Mouse (Mus musculus): ENCODE data around the gene Ascl5. TPM values are rescaled to one million over a fixed set of nuclear protein-coding genes. Genes with fewer than 3 reads are reported as not detected.
A peak's percentile ranks its signal among the peaks of the same experiment; 100 is the strongest.

Ascl5 gene
- not detected in 2 replicates for polyA plus RNA-seq (2016; fragmentation: Nextera tagmentation; extraction: Ambion mirVana)

DNA sequence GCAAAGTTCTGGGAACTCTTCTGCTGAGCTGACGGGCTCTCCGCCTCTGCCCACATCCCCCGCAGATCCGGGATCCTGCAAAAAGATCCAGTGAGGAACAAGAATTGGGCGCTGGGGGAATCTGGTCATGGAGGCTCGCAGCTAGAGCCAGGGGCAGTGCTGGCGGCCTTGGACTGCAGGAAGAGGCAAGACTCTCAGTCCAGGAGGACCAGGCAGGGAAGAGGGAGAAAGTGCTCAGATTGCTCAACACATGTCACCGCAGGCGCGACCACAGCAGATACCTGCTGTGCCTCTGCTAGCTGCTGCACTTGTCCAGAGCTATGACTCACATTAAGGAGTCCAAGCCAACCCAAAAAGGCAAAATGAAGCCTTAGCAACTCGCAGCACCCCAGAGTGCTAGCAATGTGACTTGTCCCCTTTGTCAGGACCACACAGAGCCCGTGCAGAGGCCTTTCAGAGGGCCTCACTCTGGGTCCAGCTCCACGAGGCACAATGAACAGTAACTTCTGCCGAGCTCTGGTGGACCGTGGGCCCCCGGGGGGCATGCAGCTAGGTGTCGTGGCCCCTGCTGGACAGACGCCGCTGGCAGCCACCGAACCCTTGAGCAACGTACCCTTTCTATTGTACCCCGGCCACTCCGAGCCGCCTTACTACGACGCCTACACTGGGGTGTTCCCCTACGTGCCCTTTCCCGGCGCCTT is at the start of gene Ascl5:
TSS of gene Ascl5 (plus strand) at position 493 of the 701 bp plus-strand sequence.
- Histone ChIP-seq H3K9me3 (no peaks in the 10 kb centered on the region), H3K27me3 (peaks cover 67% of the 10 kb centered on the region), H3K4me1 (replicated peaks) (peaks cover 10% of the 10 kb centered on the region; the same call in 1 of the 2 replicates), H3K9ac (replicated peaks) (peak within 1 kb of the TSS; percentile 47; the same call in 1 of the 2 replicates), H3K4me2 (peak within 1 kb of the TSS; percentile 62), H3K36me3 (no peaks in the 10 kb centered on the region), H3K27ac (no peak within 1 kb of the TSS), H3K4me3 (replicated peaks) (peak within 1 kb of the TSS; percentile 38)
- WGBS: 23% methylated on average over 29 of the region's 29 CpGs
- ATAC-seq (ENCODE audit: insufficient number of reproducible peaks, insufficient read depth, low FRiP score, low TSS enrichment, low read depth): 0 out of 2 replicates have a peak, but pooled peaks have one; percentile 4

DNA sequence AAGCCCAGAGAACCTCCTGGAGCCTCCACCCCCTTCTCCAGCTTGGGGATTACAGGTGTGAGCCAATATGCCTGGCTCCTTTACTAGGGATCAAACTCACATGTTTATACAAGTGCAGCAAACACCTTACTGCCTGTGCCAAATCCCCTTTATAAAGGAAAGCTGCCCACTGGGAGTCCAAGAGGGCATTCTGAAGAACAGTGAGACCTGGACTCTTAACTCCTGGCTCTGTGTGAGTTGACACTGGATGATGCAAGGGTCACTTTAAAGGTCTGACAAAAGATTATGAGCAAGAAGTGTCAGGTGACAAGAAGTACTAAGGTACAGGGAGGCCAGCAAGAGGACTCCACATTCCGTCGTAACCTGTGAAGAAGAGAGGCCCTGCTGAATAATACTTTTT is 49.2 kb upstream of the Ascl5 start:
- Histone ChIP-seq H3K9me3 (no peaks in the 10 kb centered on the region), H3K36me3 (no peaks in the 10 kb centered on the region), H3K4me1 (replicated peaks) (no peaks in the 10 kb centered on the region), H3K27ac (no peak overlapping the region), H3K4me2 (no peak overlapping the region), H3K4me3 (replicated peaks) (no peak overlapping the region), H3K27me3 (peaks cover 7% of the 10 kb centered on the region), H3K9ac (replicated peaks) (no peak overlapping the region)
- WGBS: 81% methylated on average over 2 of the region's 2 CpGs
- no peak for ATAC-seq (ENCODE audit: insufficient number of reproducible peaks, insufficient read depth, low FRiP score, low TSS enrichment, low read depth)

DNA sequence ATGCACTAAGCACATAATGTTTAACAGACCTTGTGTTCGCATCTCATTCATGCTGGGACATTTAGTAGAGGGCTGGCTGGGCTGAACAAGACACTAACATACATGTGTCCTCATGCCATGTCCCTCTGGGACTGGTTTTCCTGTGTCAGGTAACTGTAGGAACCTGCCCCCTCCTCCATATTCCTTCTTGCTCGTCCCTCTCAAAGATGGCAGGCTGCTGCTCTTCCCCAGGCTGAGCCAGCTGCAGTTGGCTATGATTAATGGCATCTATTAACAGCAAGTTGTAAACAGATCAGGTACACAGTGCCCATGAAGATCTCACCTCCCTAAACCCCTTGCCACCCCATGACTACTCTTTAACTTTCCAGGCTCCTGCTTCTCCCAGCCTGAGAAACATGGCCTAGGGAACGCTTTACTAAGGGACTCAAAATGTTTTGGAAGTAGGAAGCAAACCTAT is 44.3 kb upstream of the Ascl5 start, which contains the start of gene Igfn1:
TSS of gene Igfn1 (minus strand) at position 51 of the 457 bp plus-strand sequence.
- H3K9ac ChIP-seq (replicated peaks): 0 out of 2 replicates have a peak within 1 kb of the TSS, but pooled peaks have one; percentile 40
- no peak within 1 kb of the TSS for H3K27ac ChIP-seq
- H3K4me2 ChIP-seq: peak within 1 kb of the TSS; percentile 71
- H3K4me1 ChIP-seq (replicated peaks): peaks cover 10% of the 10 kb centered on the region; the same call in 1 of the 2 replicates
- no peak for ATAC-seq (ENCODE audit: insufficient number of reproducible peaks, insufficient read depth, low FRiP score, low TSS enrichment, low read depth)
- peaks cover 24% of the 10 kb centered on the region for H3K27me3 ChIP-seq
- no peaks in the 10 kb centered on the region for H3K36me3 ChIP-seq
- WGBS: 65% methylated on average over 3 of the region's 3 CpGs
- no peaks in the 10 kb centered on the region for H3K9me3 ChIP-seq
- peak within 1 kb of the TSS; percentile 43; the same call in 1 of the 2 replicates for H3K4me3 ChIP-seq (replicated peaks)

DNA sequence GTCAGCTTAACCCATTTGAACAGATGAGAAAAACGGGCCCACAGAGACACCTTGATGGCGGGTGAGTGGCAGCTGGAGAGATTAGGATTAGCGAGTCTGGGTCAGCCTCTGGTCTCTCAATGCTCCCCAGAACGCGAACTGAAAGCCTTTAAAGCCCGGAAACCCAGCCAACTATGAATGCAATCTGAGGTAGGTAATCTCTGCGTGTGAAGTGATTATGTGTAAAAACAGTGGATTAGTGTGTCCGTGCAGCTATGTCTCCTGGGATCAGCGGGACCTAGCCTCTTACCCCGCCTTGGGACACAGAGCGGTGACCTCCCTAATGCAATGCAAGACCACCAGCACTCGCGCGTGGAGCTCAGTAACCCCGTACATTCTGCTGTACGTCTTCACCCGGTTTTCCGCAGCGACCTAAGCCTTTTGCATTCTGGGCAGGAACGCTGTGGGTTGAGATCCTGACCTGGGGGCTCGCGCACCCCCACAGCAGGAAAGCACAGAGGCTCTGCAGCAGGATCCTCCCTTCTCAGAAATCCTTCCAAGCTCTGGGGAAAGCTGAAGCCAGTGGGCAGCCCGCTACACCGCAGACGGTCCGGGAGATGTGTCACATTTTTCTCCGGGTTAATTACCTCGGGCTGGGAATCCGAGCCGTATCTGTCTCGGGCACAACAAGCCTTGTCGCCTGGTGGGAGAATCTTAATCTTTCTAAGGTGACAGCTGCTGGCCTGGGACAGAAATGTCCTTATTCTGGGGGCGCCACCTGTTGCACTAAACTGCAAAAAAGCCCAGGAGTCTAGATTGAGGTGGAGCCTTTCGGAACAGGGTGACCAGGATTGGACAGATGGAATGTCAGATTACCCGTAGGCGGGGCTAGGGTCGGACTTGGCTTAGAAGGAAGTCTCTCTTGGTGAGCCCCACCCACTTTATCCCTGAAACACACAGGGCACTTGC is 43.1 kb upstream of the Ascl5 start, which contains the start of gene Tmem9:
TSS of gene Tmem9 (plus strand) at position 940 of the 948 bp plus-strand sequence.
- no peaks in the 10 kb centered on the region for H3K9me3 ChIP-seq
- no peak within 1 kb of the TSS for H3K27ac ChIP-seq
- H3K27me3 ChIP-seq: peaks cover 24% of the 10 kb centered on the region
- ATAC-seq (ENCODE audit: insufficient number of reproducible peaks, insufficient read depth, low FRiP score, low TSS enrichment, low read depth): peak; percentile 87
- 4% methylated on average over 37 of the region's 37 CpGs for WGBS
- peaks cover 10% of the 10 kb centered on the region; the same call in 1 of the 2 replicates for H3K4me1 ChIP-seq (replicated peaks)
- H3K36me3 ChIP-seq: no peaks in the 10 kb centered on the region
- H3K4me2 ChIP-seq: peak within 1 kb of the TSS; percentile 71
- peak within 1 kb of the TSS; percentile 40 for H3K9ac ChIP-seq (replicated peaks)
- H3K4me3 ChIP-seq (replicated peaks): peak within 1 kb of the TSS; percentile 43

DNA sequence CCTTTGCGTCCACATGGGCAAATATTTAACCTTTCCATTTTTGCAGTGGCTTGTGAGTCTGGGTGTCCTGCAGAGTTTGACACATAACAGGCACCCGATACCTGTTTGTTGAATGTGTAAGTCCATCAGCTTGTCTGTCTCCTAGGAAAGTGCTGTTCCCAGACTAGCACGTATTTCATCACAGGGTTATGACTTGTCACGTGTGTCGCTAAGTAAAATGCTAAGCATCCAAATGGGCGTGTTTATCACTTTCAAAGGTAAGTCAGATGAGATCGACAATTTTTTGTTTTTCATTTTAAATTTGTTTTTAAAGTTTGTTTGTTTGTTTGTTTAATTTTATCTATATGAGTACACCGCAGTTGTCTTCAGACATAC is 42.5 kb upstream of the Ascl5 start:
- Histone ChIP-seq H3K4me3 (replicated peaks) (peak overlapping the region; percentile 43), H3K27me3 (peaks cover 24% of the 10 kb centered on the region), H3K9ac (replicated peaks) (no peak overlapping the region), H3K9me3 (no peaks in the 10 kb centered on the region), H3K4me2 (peak overlapping the region; percentile 71), H3K36me3 (no peaks in the 10 kb centered on the region), H3K4me1 (replicated peaks) (peaks cover 10% of the 10 kb centered on the region; the same call in 1 of the 2 replicates), H3K27ac (no peak overlapping the region)
- 20% methylated on average over 8 of the region's 8 CpGs for WGBS
- peak; percentile 58 for ATAC-seq (ENCODE audit: insufficient number of reproducible peaks, insufficient read depth, low FRiP score, low TSS enrichment, low read depth)

DNA sequence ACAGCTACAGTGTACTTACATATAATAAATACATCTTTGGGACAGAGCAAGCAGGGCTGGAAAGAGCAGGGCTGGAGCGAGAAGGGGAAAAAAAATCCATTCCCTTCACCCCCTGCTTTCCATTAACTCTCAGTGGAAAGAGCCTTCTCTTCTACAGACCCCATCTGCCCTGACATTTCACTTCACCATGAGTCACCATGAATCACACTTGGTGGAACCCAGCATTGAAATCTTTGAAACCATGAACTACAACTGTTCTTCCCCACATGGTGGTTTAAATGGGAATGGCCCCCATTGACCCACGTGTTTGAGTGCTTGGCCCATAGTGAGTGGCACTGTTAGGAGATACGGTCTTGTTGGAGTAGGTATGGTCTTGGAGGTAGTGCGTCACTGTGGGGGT is 40.4 kb upstream of the Ascl5 start:
- Histone ChIP-seq H3K9ac (replicated peaks) (no peak overlapping the region), H3K27ac (no peak overlapping the region), H3K4me3 (replicated peaks) (no peak overlapping the region), H3K9me3 (no peaks in the 10 kb centered on the region), H3K36me3 (no peaks in the 10 kb centered on the region), H3K4me2 (no peak overlapping the region), H3K4me1 (replicated peaks) (peaks cover 10% of the 10 kb centered on the region; the same call in 1 of the 2 replicates), H3K27me3 (peaks cover 24% of the 10 kb centered on the region)
- WGBS: 92% methylated on average over 4 of the region's 4 CpGs
- ATAC-seq (ENCODE audit: insufficient number of reproducible peaks, insufficient read depth, low FRiP score, low TSS enrichment, low read depth): no peak

DNA sequence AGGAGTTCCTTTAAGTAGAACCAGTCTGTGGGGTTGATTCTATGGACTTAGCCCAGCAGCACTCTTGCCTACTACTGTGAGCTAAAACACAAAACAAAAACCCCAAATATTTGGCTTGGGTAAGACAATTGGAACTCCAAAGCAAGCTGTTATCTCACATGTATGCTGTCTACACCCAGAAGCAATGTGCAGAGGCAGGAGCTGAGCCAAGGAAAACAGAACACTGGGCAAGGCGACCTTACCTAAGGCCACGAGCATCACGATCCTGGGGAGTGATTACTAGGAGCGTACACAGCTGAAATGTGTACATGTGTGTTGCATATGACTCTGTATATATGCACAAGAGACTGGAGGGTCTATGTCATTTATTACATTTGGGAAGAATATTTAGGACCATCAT is 37.1 kb upstream of the Ascl5 start:
- no peak overlapping the region for H3K4me3 ChIP-seq (replicated peaks)
- no peaks in the 10 kb centered on the region for H3K36me3 ChIP-seq
- H3K27ac ChIP-seq: no peak overlapping the region
- no peak overlapping the region for H3K4me2 ChIP-seq
- no peaks in the 10 kb centered on the region for H3K9me3 ChIP-seq
- ATAC-seq (ENCODE audit: insufficient number of reproducible peaks, insufficient read depth, low FRiP score, low TSS enrichment, low read depth): no peak
- peaks cover 3% of the 10 kb centered on the region; the same call in 1 of the 2 replicates for H3K27me3 ChIP-seq
- no peak overlapping the region for H3K9ac ChIP-seq (replicated peaks)
- WGBS: 85% methylated on average over 4 of the region's 4 CpGs
- peaks cover 7% of the 10 kb centered on the region for H3K4me1 ChIP-seq (replicated peaks)

DNA sequence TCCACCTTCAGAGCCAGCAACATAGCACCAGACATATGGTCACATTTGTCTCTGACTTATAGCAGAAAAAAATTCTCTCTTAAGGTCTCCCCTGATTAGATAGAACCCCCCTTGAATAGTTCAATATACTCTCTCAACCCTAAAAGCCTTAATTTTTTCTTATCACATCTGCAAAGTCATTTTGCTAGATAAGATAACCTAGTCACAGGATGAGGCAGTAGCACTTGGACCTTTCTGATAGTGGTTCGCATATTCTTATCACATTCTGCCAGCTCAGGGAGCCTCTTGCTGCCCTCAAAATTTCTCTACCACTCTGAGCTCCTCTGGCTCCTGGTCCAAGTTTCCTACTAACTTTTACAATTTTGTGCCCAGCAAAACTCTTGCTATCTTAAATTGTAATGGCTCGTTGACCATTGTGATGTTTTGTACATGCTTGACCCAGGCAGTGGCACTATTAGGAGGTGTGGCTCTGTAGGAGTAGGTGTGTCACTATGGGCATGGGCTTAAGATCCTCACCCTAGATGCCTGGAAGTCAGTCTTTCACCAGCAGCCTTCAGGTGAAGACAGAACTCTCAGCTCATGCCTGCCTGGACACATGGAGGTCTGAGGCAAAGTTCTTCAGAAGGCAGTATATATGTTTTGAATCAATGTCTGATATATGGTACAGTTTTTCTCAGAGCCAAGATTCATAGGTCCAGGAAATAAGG is 35.7 kb upstream of the Ascl5 start:
- Histone ChIP-seq H3K4me2 (no peak overlapping the region), H3K9me3 (no peaks in the 10 kb centered on the region), H3K4me1 (replicated peaks) (peaks cover 16% of the 10 kb centered on the region), H3K36me3 (no peaks in the 10 kb centered on the region; the same call in 1 of the 2 replicates), H3K9ac (replicated peaks) (no peak overlapping the region), H3K27me3 (no peaks in the 10 kb centered on the region), H3K4me3 (replicated peaks) (no peak overlapping the region), H3K27ac (no peak overlapping the region)
- WGBS: 71% methylated on average over 2 of the region's 2 CpGs
- ATAC-seq (ENCODE audit: insufficient number of reproducible peaks, insufficient read depth, low FRiP score, low TSS enrichment, low read depth): no peak

DNA sequence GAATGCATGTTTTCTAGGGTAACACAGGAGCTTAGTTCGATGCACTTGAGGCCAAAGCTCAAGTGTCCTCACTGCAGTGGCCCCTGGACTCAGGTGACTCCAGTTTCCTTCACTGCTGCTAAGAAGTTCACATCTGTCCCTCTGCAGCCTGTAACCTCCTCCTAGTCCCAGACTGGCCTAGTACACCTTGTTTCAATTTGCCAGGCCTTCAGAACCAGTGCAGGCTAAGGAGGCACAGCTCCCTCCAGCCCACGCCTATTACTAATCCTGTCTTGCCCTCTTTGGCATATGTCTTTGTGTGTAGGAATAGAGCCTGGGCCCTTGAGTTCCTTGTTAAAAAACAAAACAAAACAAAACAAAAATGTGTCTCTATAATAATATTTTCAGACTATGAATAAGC is 33.3 kb upstream of the Ascl5 start:
- Histone ChIP-seq H3K4me1 (replicated peaks) (peaks cover 16% of the 10 kb centered on the region), H3K27ac (peak overlapping the region; percentile 67), H3K4me3 (replicated peaks) (no peak overlapping the region; the same call in 1 of the 2 replicates), H3K9me3 (no peaks in the 10 kb centered on the region), H3K4me2 (0 out of 2 replicates have a peak overlapping the region, but pooled peaks have one; percentile 69), H3K36me3 (peaks cover 20% of the 10 kb centered on the region), H3K9ac (replicated peaks) (no peak overlapping the region), H3K27me3 (no peaks in the 10 kb centered on the region)
- peak; percentile 54; the same call in 1 of the 2 replicates for ATAC-seq (ENCODE audit: insufficient number of reproducible peaks, insufficient read depth, low FRiP score, low TSS enrichment, low read depth)
- 48% methylated on average over 2 of the region's 2 CpGs for WGBS

DNA sequence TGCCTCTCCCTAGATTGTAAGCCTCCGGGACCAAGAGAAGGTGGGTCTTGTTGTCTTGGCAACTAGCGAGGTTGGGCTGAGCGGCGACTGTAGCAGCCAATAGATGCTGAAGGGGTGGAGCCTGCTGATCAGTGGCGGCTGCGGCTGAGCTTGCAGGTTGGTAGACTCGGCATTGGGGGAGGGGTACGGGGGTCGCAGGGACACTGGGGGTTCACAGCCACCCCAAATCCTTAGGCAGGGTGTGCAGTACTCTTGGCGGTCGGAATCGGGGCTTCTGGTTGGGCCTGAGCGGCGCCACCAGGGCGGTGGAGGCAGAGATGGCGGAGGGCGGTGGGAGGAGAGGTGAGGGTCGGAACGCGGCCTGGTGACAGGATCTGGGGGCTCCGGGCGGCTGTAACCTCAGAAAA is 32.7 kb upstream of the Ascl5 start:
- H3K4me3 ChIP-seq (replicated peaks): peak overlapping the region; percentile 78
- peaks cover 26% of the 10 kb centered on the region for H3K36me3 ChIP-seq
- WGBS: under 1% methylated on average over 22 of the region's 22 CpGs
- peak overlapping the region; percentile 89 for H3K9ac ChIP-seq (replicated peaks)
- peak overlapping the region; percentile 69 for H3K4me2 ChIP-seq
- H3K27me3 ChIP-seq: no peaks in the 10 kb centered on the region
- H3K4me1 ChIP-seq (replicated peaks): peaks cover 16% of the 10 kb centered on the region
- ATAC-seq (ENCODE audit: insufficient number of reproducible peaks, insufficient read depth, low FRiP score, low TSS enrichment, low read depth): peak; percentile 97
- H3K27ac ChIP-seq: peak overlapping the region; percentile 90
- H3K9me3 ChIP-seq: no peaks in the 10 kb centered on the region
